Mouse (Mus musculus): ENCODE measurements around the gene Chaf1b.

Chaf1b gene

GRCm38 (mm10) chr16:93883423-93884085, at the start of gene Chaf1b:
Gene Chaf1b, plus strand, starts transcription at chr16:93883901.
- peak; percentile 98 to 100 for DNase-seq (ENCODE audit: low spot score in 2 of 2)

- no peak for DNase-seq (ENCODE audit: low spot score in 2 of 2)
Observed at GRCm38 (mm10) chr16:93834076-93834475, 49.6 kb upstream of the Chaf1b start.

- no peak for DNase-seq (ENCODE audit: low spot score in 2 of 2)
Observed at GRCm38 (mm10) chr16:93839049-93839448, 44.7 kb upstream of the Chaf1b start.

- DNase-seq (ENCODE audit: low spot score in 2 of 2), result no peak
Observed at GRCm38 (mm10) chr16:93850527-93850926, 33.2 kb upstream of the Chaf1b start.

GRCm38 (mm10) chr16:93859967-93860366, 23.7 kb upstream of the Chaf1b start:
- DNase-seq (ENCODE audit: low spot score in 2 of 2), result no peak

GRCm38 (mm10) chr16:93860686-93861085, 23.0 kb upstream of the Chaf1b start:
- no peak for DNase-seq (ENCODE audit: low spot score in 2 of 2)

GRCm38 (mm10) chr16:93874841-93875240, 8.9 kb upstream of the Chaf1b start:
- no peak for DNase-seq (ENCODE audit: low spot score in 2 of 2)

- DNase-seq (ENCODE audit: low spot score in 2 of 2), result no peak
Observed at GRCm38 (mm10) chr16:93877612-93878380, 5.9 kb upstream of the Chaf1b start.

- peak; percentile 32 to 41 for DNase-seq (ENCODE audit: low spot score in 2 of 2)
Observed at GRCm38 (mm10) chr16:93884086-93884721, 503 bp downstream of the Chaf1b start.

- peak in 1 of 2 experiments; percentile 22 for DNase-seq (ENCODE audit: low spot score in 2 of 2)
Observed at GRCm38 (mm10) chr16:93884722-93885113, 1.0 kb downstream of the Chaf1b start.

GRCm38 (mm10) chr16:93888481-93888880, 4.8 kb downstream of the Chaf1b start:
- DNase-seq (ENCODE audit: low spot score in 2 of 2), result no peak

GRCm38 (mm10) chr16:93890948-93891604, 7.4 kb downstream of the Chaf1b start:
- no peak for DNase-seq (ENCODE audit: low spot score in 2 of 2)

GRCm38 (mm10) chr16:93893285-93893684, 9.6 kb downstream of the Chaf1b start:
- DNase-seq (ENCODE audit: low spot score in 2 of 2), result no peak

- DNase-seq (ENCODE audit: low spot score in 2 of 2), result no peak
Observed at GRCm38 (mm10) chr16:93903027-93903426, 19.3 kb downstream of the Chaf1b start.

GRCm38 (mm10) chr16:93906156-93907014, 22.7 kb downstream of the Chaf1b start:
- peak; percentile 63 to 74 for DNase-seq (ENCODE audit: low spot score in 2 of 2)

- no peak for DNase-seq (ENCODE audit: low spot score in 2 of 2)
Observed at GRCm38 (mm10) chr16:93907761-93908160, 24.1 kb downstream of the Chaf1b start.

GRCm38 (mm10) chr16:93908196-93908595, 24.5 kb downstream of the Chaf1b start:
- DNase-seq (ENCODE audit: low spot score in 2 of 2), result no peak

- DNase-seq (ENCODE audit: low spot score in 2 of 2), result no peak
Observed at GRCm38 (mm10) chr16:93909936-93910335, 26.2 kb downstream of the Chaf1b start.

GRCm38 (mm10) chr16:93910735-93911665, 27.3 kb downstream of the Chaf1b start:
- no peak for DNase-seq (ENCODE audit: low spot score in 2 of 2)

- DNase-seq (ENCODE audit: low spot score in 2 of 2), result no peak
Observed at GRCm38 (mm10) chr16:93912158-93912557, 28.5 kb downstream of the Chaf1b start.

All from spleen, postnatal 10 days (tissue).